Mouse (Mus musculus) embryonic facial prominence, embryonic 14.5 days (tissue): ENCODE measurements at regions not wholly inside any gene's neighbourhood (a gene's known extent, or its start where the extent isn't known, plus 50 kb on each side); places are given as distances from the start of the nearest gene placed in this dataset. TPM values are rescaled to one million over a fixed set of nuclear protein-coding genes. Genes with fewer than 3 reads are reported as not detected.
A peak's percentile ranks its signal among the peaks of the same experiment; 100 is the strongest.

ENCODE experiments used
- ATAC-seq: fragments of 200-750 bp; cut with Nextera tagmentation; 2 replicates; pipeline ENCODE4 v1.8.0; 2017; ENCODE audit warnings: low read depth, moderate number of reproducible peaks, moderate TSS enrichment
- DNase-seq: peaks from one replicate; pipeline ENCODE4 v3.0.0-alpha.2; 2015; ENCODE audit warnings: low spot score
- H3K27ac ChIP-seq: fragments of 300-500 bp; sonication (generic); replicated peaks from 2 replicates; pipeline ENCODE4 v1.5.1; 2014; ENCODE audit warnings: low read depth, mild to moderate bottlenecking, low read length, moderate library complexity
- H3K27me3 ChIP-seq: fragments of 300-500 bp; sonication (generic); replicated peaks from 2 replicates; pipeline ENCODE4 v1.6.1; 2014; ENCODE audit warnings: low read length; ENCODE audit not compliant: control insufficient read depth, insufficient read depth
- H3K36me3 ChIP-seq: fragments of 300-500 bp; sonication (generic); 2 replicates; pipeline ENCODE4 v1.6.1; 2014; ENCODE audit warnings: low read length, mixed read lengths; ENCODE audit not compliant: control insufficient read depth, insufficient read depth
- H3K4me1 ChIP-seq: fragments of 300-500 bp; sonication (generic); 2 replicates; pipeline ENCODE4 v1.6.1; 2014; ENCODE audit warnings: antibody characterized with exemption, low read length; ENCODE audit not compliant: control insufficient read depth, insufficient read depth
- H3K4me2 ChIP-seq: fragments of 300-500 bp; sonication (generic); 2 replicates; pipeline ENCODE4 v1.6.1; 2014; ENCODE audit warnings: low read depth, mild to moderate bottlenecking, low read length, moderate library complexity, mixed read lengths
- H3K4me3 ChIP-seq: fragments of 300-500 bp; sonication (generic); 2 replicates; pipeline ENCODE4 v1.5.1; 2014; ENCODE audit warnings: low read depth, mild to moderate bottlenecking, low read length
- H3K9ac ChIP-seq: fragments of 300-500 bp; sonication (generic); 2 replicates; pipeline ENCODE4 v1.6.1; 2014; ENCODE audit warnings: low read depth, mild to moderate bottlenecking, low read length, moderate library complexity, mixed read lengths
- H3K9me3 ChIP-seq: fragments of 300-500 bp; sonication (generic); 2 replicates; pipeline ENCODE4 v1.6.1; 2016; ENCODE audit warnings: low read length; ENCODE audit not compliant: control insufficient read depth
- WGBS: fragments of 180-500 bp; shearing (Covaris S2); extraction: QIAGEN DNeasy Blood & Tissue Kit; methylation state at CpG from one replicate; pipeline ENCODE4 v1.1.7; 2014; 5-methylcytosine and 5-hydroxymethylcytosine counted together
- microRNA-seq: library from miRNA; unstranded; fragments of <30 nt; microRNA quantifications from one replicate; pipeline ENCODE4, GENCODE M21; 2016; ENCODE audit warnings: borderline number of aligned reads

DNA sequence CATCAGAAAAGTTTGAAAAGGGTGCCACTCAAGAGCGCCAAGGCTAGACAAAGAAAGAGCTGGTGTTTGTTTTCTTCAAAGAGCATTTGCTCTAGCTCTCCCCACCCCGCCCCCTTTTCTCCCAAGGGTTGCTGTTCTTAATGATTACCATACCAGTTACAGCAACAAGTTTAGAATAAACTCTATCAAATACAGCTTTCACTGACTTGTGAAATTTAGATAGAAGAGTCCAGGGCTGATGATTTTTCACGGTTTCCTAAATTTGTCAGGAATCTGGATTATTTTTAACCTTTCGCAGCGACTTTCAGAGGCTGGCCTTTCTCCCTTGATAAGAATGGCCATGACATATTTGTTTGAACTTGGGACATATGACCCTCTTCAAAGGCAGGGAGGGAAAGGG is 64.2 kb upstream of the Mpdz start:
- H3K4me3 ChIP-seq = no peak overlapping the region
- WGBS = 76% methylated on average over 5 of the region's 5 CpGs
- H3K9me3 ChIP-seq = no peaks in the 10 kb centered on the region
- 0 out of 2 replicates have a peak, but pooled peaks cover 5% of the 10 kb centered on the region for H3K4me1 ChIP-seq
- no peak for DNase-seq
- H3K9ac ChIP-seq = no peak overlapping the region
- no peak overlapping the region for H3K27ac ChIP-seq
- no peak overlapping the region for H3K4me2 ChIP-seq
- ATAC-seq = no peak
- no peaks in the 10 kb centered on the region for H3K27me3 ChIP-seq
- H3K36me3 ChIP-seq = no peaks in the 10 kb centered on the region

DNA sequence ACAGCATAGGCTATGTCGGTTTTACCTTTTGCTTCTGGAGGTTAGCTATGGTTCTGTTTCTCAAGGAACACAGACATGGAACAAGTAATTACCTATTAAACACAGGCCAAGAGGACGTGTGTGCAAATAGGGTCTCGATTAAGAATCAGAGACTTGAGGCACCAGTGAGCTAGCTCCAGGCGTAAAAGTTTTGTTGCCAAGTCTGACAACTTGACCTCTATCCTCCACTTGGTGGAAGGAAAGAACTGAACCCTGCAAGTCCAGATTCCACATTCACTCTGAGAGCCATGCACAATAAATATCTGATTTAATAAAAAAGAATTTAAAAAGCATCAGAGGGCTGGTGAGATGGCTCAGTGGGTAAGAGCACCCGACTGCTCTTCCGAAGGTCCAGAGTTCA is 63.7 kb upstream of the Mpdz start:
- Histone ChIP-seq H3K9ac (no peak overlapping the region), H3K36me3 (no peaks in the 10 kb centered on the region), H3K27me3 (no peaks in the 10 kb centered on the region), H3K4me1 (0 out of 2 replicates have a peak, but pooled peaks cover 5% of the 10 kb centered on the region), H3K9me3 (no peaks in the 10 kb centered on the region), H3K27ac (no peak overlapping the region), H3K4me2 (no peak overlapping the region), H3K4me3 (no peak overlapping the region)
- no peak for DNase-seq
- WGBS = 89% methylated on average over 6 of the region's 6 CpGs
- no peak for ATAC-seq

DNA sequence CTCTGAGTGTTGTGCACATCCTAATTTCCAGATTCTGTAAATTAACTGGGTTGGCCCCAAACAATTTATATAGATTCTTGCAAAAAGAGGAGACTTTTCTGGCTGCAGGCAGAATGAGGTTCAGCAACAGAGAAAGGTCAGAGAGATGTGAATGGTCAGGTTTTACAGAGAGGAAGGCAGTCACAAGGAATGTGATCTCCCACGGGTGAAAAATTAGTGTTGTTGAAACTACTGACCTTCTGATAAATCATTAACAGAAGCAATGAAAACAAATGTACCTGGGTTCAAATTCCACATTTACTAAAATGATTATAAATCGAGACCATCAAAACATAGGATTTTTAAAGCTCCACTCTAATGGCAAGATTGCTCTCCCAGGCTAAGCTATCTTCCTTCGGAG is 62.5 kb upstream of the Mpdz start:
- no peak overlapping the region for H3K27ac ChIP-seq
- H3K36me3 ChIP-seq = no peaks in the 10 kb centered on the region
- H3K9me3 ChIP-seq = no peaks in the 10 kb centered on the region
- 53% methylated on average over 3 of the region's 3 CpGs for WGBS
- no peaks in the 10 kb centered on the region for H3K27me3 ChIP-seq
- no peak overlapping the region for H3K4me3 ChIP-seq
- no peak for DNase-seq
- no peak for ATAC-seq
- no peak overlapping the region for H3K4me2 ChIP-seq
- no peak overlapping the region for H3K9ac ChIP-seq
- 0 out of 2 replicates have a peak, but pooled peaks cover 5% of the 10 kb centered on the region for H3K4me1 ChIP-seq

DNA sequence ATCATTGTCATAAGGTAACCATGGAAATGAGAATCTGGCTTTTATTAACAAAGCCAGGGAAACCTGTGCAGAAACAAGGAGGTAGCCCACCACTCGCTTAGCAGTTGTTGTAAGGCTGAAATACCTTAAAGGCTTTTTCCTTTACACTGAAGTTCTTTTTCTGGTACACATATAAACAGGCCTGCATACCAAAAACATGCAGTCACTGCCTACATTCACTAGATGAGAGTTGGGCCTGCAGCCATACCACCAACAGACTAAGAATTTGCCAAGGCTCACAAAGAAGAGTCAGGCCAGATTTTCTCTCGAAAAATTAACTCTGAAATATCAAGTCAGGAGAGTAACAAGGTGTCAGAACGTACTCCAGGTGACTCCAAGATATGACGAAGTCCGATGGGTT is 61.3 kb upstream of the Mpdz start:
- ATAC-seq (peak; percentile 47; the same call in 1 of the 2 replicates), DNase-seq (peak; percentile 81)
- H3K27ac ChIP-seq = peak overlapping the region; percentile 18; the same call in 1 of the 2 replicates

DNA sequence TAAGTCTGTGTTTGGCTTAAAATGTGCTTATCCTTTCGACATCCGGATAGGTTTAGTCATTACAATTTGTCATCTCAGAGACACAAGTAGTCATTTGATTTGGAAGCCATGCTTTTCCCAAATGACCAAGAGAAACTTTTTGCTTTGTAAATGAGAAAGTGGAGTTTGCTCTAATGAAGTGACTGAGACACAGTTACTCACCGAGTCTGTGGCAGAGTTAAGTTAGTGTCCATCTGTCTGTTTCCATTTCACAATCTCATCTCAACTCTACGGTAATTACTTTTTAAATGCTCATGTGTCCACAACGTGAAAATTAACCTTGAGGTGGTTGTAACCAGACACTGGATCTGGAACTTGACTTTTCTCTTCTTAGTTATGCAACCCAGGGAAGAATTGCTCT is 59.2 kb upstream of the Mpdz start:
- H3K4me3 ChIP-seq = no peak overlapping the region
- no peaks in the 10 kb centered on the region for H3K9me3 ChIP-seq
- H3K9ac ChIP-seq = no peak overlapping the region
- WGBS = 54% methylated on average over 5 of the region's 5 CpGs
- H3K27ac ChIP-seq = no peak overlapping the region
- H3K27me3 ChIP-seq = no peaks in the 10 kb centered on the region
- no peak for DNase-seq
- no peak overlapping the region for H3K4me2 ChIP-seq
- no peak for ATAC-seq
- no peaks in the 10 kb centered on the region for H3K36me3 ChIP-seq
- 0 out of 2 replicates have a peak, but pooled peaks cover 5% of the 10 kb centered on the region for H3K4me1 ChIP-seq

More for the DNA sequence above, 61.3 kb upstream of the Mpdz start:
- H3K4me3 ChIP-seq = no peak overlapping the region
- H3K27me3 ChIP-seq = no peaks in the 10 kb centered on the region
- no peak overlapping the region for H3K4me2 ChIP-seq
- H3K36me3 ChIP-seq = no peaks in the 10 kb centered on the region
- 51% methylated on average over 5 of the region's 5 CpGs for WGBS
- no peaks in the 10 kb centered on the region for H3K9me3 ChIP-seq
- no peak overlapping the region for H3K9ac ChIP-seq
- H3K4me1 ChIP-seq = 0 out of 2 replicates have a peak, but pooled peaks cover 5% of the 10 kb centered on the region

DNA sequence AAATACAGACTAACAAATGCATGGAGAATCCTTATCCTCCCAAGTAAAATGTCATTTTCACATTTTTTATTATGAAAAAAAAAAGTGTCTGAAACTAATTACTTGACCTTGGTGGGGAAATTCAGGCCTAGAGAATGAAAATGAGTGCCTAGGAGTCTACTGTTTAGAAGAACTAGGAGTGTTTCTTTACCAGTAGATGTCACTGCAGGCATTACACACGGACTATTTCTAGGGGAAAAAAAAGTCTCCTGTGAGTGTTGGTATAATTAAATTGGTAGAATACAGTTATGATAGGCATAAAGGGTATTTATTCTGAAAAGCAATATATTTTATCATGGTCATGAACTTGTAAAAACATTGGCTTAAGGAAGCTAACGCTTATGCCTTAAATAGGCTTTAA is 55.5 kb upstream of the Mpdz start:
- Histone ChIP-seq H3K4me2 (no peak overlapping the region), H3K36me3 (no peaks in the 10 kb centered on the region), H3K4me1 (no peaks in the 10 kb centered on the region), H3K9ac (no peak overlapping the region), H3K9me3 (no peaks in the 10 kb centered on the region), H3K27me3 (no peaks in the 10 kb centered on the region), H3K4me3 (no peak overlapping the region), H3K27ac (no peak overlapping the region)
- DNase-seq (peak; percentile 81), ATAC-seq (no peak)
- 30% methylated on average over 2 of the region's 2 CpGs for WGBS

DNA sequence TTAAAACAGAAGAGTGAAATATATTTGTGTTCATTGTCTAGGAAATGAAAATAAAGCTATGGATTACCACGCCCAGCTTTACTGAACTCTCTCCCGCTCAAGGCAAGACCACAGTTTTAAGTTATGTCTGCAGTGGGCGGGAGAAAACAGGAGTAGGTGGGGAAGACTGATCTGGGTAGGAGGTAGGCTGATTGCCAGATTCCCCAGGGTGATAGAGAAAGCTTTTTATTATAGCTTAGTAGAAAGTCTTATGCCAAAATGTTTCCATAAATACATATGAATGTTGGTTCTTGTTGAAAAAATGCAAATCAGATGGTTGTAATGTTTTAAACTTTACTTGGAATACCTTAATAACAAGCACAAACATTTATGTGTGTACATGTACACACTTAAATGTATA is 50.2 kb upstream of the Mpdz start:
- DNase-seq (peak; percentile 73), ATAC-seq (peak; percentile 47; the same call in 1 of the 2 replicates)
- Histone ChIP-seq H3K9me3 (no peaks in the 10 kb centered on the region), H3K36me3 (no peaks in the 10 kb centered on the region), H3K27ac (no peak overlapping the region), H3K4me3 (no peak overlapping the region), H3K4me1 (no peaks in the 10 kb centered on the region), H3K27me3 (no peaks in the 10 kb centered on the region), H3K9ac (no peak overlapping the region), H3K4me2 (no peak overlapping the region)
- WGBS = 59% methylated on average over 3 of the region's 3 CpGs

Small RNA genes in the stretch of these regions (microRNA-seq; reads per million reads assigned to microRNA genes)
- gene Gm22402 = not detected
